Mouse (Mus musculus): ENCODE data around the gene Thap12.

Gene Thap12

GRCm38 (mm10) chr7:98763911-98764310, 61.0 kb downstream of the Thap12 start:
- no peak for DNase-seq

GRCm38 (mm10) chr7:98767261-98767660, 64.4 kb downstream of the Thap12 start:
- no peak for DNase-seq
